Mouse (Mus musculus): Measurements from ENCODE around the gene Sfmbt1. TPM values are rescaled to one million over a fixed set of nuclear protein-coding genes. Genes with fewer than 3 reads are reported as not detected.

Gene Sfmbt1
- polyA plus RNA-seq, 1 experiment from 2014 or later: 15.0 TPM

- Histone ChIP-seq H3K4me1 (ENCODE audit: insufficient read depth) (peaks cover 41% of the 10 kb centered on the region), H3K27ac (ENCODE audit: low read depth) (peak within 1 kb of the TSS; percentile 46), H3K9ac (replicated peaks) (peak within 1 kb of the TSS; percentile 85), H3K9me3 (ENCODE audit: low read length) (no peaks in the 10 kb centered on the region), H3K4me3 (ENCODE audit: low read depth, low read length) (peak within 1 kb of the TSS; percentile 80), H3K27me3 (ENCODE audit: insufficient read depth, low read length) (no peaks in the 10 kb centered on the region), H3K4me2 (ENCODE audit: low read depth, low read length) (peak within 1 kb of the TSS; percentile 91), H3K36me3 (replicated peaks; ENCODE audit: insufficient read depth, low read length) (0 out of 2 replicates have a peak, but pooled peaks cover 4% of the 10 kb centered on the region)
- TF ChIP-seq EP300 (IDR thresholded peaks at IDR 0.05; ENCODE audit: low read depth) (no peak), CTCF (IDR thresholded peaks at IDR 0.05; ENCODE audit: low read depth) (peak; percentile 45; the same call in 1 of the 2 replicates)
- ATAC-seq (peak; percentile 85), DNase-seq (peak; percentile 90)
- WGBS (ENCODE audit: insufficient replicate concordance): under 1% methylated on average over 63 of the region's 68 CpGs
These were observed 111.0 kb downstream of the Sfmbt1 start, which contains the start of gene Tmem110 for GRCm38 (mm10) chr14:30825476-30826131. TSS of gene Tmem110 (plus strand) at chr14:30825590.

DNA sequence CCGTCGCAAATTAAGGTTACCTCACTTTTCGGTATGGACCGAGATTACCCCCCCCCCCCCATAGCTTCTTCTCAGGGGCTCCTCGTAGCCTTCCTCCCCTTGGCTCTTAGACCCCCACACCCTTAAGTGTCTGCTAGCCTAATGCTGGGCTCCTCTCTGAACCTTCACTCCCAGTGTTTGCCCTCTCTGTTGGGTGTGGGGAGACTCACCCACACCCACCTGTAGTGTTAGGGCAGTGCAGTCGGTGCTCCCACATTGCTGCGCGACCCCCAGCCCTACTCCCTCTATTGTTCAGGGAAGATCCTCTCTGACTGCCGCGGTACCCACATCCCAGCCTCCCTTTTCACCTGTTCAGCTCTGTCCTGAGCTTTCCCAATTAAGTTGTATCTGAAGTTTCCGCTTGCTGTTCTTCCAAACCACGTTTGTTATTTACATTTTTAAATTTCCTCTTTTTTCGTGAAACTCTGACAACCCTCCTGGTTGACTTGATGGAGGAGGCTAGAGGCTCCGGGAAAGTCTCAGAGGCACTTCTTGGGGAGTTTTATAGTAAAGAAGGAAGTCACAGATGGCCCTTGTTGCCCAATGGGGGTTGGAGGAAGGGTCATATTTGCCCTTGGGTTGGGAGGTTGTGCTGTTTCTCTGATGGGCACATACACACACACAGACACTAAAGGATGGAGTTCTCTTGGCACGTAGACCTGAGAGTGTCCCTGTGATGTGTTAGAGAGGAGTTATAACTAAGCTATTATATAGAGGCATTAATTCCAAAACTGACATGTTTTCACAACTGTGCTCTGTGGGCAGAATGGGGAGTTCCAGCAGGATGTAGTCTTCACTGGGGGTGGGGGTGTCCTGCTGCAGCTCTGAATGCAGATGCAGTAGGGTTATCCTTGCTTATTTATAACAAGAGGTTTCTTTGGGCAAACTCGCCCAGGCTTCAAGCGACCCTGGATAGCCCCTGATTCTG, 111.8 kb downstream of the Sfmbt1 start:
- ATAC-seq (no peak), DNase-seq (peak; percentile 37)
- no peaks in the 10 kb centered on the region for H3K27me3 ChIP-seq (ENCODE audit: insufficient read depth, low read length)
- TF ChIP-seq EP300 (IDR thresholded peaks at IDR 0.05; ENCODE audit: low read depth) (no peak), CTCF (IDR thresholded peaks at IDR 0.05; ENCODE audit: low read depth) (no peak)
- 15% methylated on average over 17 of the region's 17 CpGs for WGBS (ENCODE audit: insufficient replicate concordance)
- H3K4me2 ChIP-seq (ENCODE audit: low read depth, low read length): peak overlapping the region; percentile 91
- H3K36me3 ChIP-seq (replicated peaks; ENCODE audit: insufficient read depth, low read length): no peaks in the 10 kb centered on the region
- peak overlapping the region; percentile 80 for H3K4me3 ChIP-seq (ENCODE audit: low read depth, low read length)
- H3K27ac ChIP-seq (ENCODE audit: low read depth): peak overlapping the region; percentile 46
- peak overlapping the region; percentile 85 for H3K9ac ChIP-seq (replicated peaks)
- no peaks in the 10 kb centered on the region for H3K9me3 ChIP-seq (ENCODE audit: low read length)
- peaks cover 47% of the 10 kb centered on the region for H3K4me1 ChIP-seq (ENCODE audit: insufficient read depth)

GRCm38 (mm10) chr14:30827480-30827879, 112.8 kb downstream of the Sfmbt1 start:
- H3K27me3 ChIP-seq (ENCODE audit: insufficient read depth, low read length): no peaks in the 10 kb centered on the region
- H3K36me3 ChIP-seq (replicated peaks; ENCODE audit: insufficient read depth, low read length): no peaks in the 10 kb centered on the region
- H3K4me1 ChIP-seq (ENCODE audit: insufficient read depth): peaks cover 53% of the 10 kb centered on the region
- 51% methylated on average over 4 of the region's 4 CpGs for WGBS (ENCODE audit: insufficient replicate concordance)
- peak overlapping the region; percentile 51; the same call in 1 of the 2 replicates for H3K27ac ChIP-seq (ENCODE audit: low read depth)
- no peak overlapping the region for H3K9ac ChIP-seq (replicated peaks)
- H3K4me2 ChIP-seq (ENCODE audit: low read depth, low read length): no peak overlapping the region; the same call in 1 of the 2 replicates
- no peak for ATAC-seq
- TF ChIP-seq CTCF (IDR thresholded peaks at IDR 0.05; ENCODE audit: low read depth) (no peak), EP300 (IDR thresholded peaks at IDR 0.05; ENCODE audit: low read depth) (no peak)
- H3K4me3 ChIP-seq (ENCODE audit: low read depth, low read length): no peak overlapping the region
- H3K9me3 ChIP-seq (ENCODE audit: low read length): no peaks in the 10 kb centered on the region
- no peak for DNase-seq

GRCm38 (mm10) chr14:30828077-30828476, 113.4 kb downstream of the Sfmbt1 start:
- H3K9ac ChIP-seq (replicated peaks): no peak overlapping the region
- H3K27ac ChIP-seq (ENCODE audit: low read depth): peak overlapping the region; percentile 51; the same call in 1 of the 2 replicates
- no peaks in the 10 kb centered on the region for H3K9me3 ChIP-seq (ENCODE audit: low read length)
- DNase-seq (no peak), ATAC-seq (no peak)
- no peak overlapping the region for H3K4me2 ChIP-seq (ENCODE audit: low read depth, low read length)
- no peak overlapping the region for H3K4me3 ChIP-seq (ENCODE audit: low read depth, low read length)
- TF ChIP-seq EP300 (IDR thresholded peaks at IDR 0.05; ENCODE audit: low read depth): no peak
- no peak for TF ChIP-seq CTCF (IDR thresholded peaks at IDR 0.05; ENCODE audit: low read depth)
- peaks cover 53% of the 10 kb centered on the region for H3K4me1 ChIP-seq (ENCODE audit: insufficient read depth)
- H3K36me3 ChIP-seq (replicated peaks; ENCODE audit: insufficient read depth, low read length): no peaks in the 10 kb centered on the region
- WGBS (ENCODE audit: insufficient replicate concordance): 78% methylated on average over 4 of the region's 4 CpGs
- no peaks in the 10 kb centered on the region for H3K27me3 ChIP-seq (ENCODE audit: insufficient read depth, low read length)

- Histone ChIP-seq H3K9ac (replicated peaks) (no peak overlapping the region), H3K27me3 (ENCODE audit: insufficient read depth, low read length) (no peaks in the 10 kb centered on the region), H3K9me3 (ENCODE audit: low read length) (no peaks in the 10 kb centered on the region), H3K4me1 (ENCODE audit: insufficient read depth) (peaks cover 53% of the 10 kb centered on the region), H3K4me3 (ENCODE audit: low read depth, low read length) (no peak overlapping the region), H3K4me2 (ENCODE audit: low read depth, low read length) (no peak overlapping the region), H3K36me3 (replicated peaks; ENCODE audit: insufficient read depth, low read length) (no peaks in the 10 kb centered on the region), H3K27ac (ENCODE audit: low read depth) (peak overlapping the region; percentile 75)
- peak; percentile 57 for DNase-seq
- TF ChIP-seq CTCF (IDR thresholded peaks at IDR 0.05; ENCODE audit: low read depth) (no peak), EP300 (IDR thresholded peaks at IDR 0.05; ENCODE audit: low read depth) (no peak; the same call in 1 of the 2 replicates)
- peak; percentile 75 for ATAC-seq
- WGBS (ENCODE audit: insufficient replicate concordance): 48% methylated on average over 11 of the region's 11 CpGs
These were observed 114.2 kb downstream of the Sfmbt1 start for GRCm38 (mm10) chr14:30828635-30829460.
